Mouse (Mus musculus) E14TG2a.4 (cell line): ENCODE data around the gene Rgmb.

Experiments
- CTCF ChIP-seq: conservative IDR thresholded peaks from 2 replicates; pipeline ENCODE4 v1.5.1; 2014; ENCODE audit warnings: low read length
- NANOG ChIP-seq: IDR thresholded peaks from 2 replicates; pipeline ENCODE4 v1.6.1; 2014; ENCODE audit warnings: borderline replicate concordance, low read length, mixed read lengths

DNA sequence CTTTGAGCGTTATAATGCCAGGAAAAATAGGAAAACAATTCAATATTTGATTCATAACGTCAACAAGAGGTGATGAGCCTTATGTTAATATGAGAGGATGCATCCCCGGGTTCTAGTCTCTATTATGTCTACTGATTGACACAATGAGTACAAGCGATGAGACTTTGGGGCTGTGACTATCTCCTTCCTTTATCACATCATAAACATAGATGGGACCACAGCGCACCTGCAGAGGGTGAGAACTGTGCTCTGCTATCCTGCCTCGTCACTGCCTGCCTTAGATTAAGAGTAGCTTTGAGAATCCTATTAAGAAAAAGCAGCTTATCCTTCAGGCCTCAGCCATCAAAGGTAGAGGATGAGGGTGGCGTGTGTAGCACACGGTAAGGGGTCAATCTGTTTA lies 40.1 kb downstream of the Rgmb start:
- TF ChIP-seq CTCF (no peak), NANOG (no peak)
